Mouse (Mus musculus) layer of hippocampus, postnatal 36 days (tissue): ENCODE results near the gene Ihh. TPM values are rescaled to one million over a fixed set of nuclear protein-coding genes. Genes with fewer than 3 reads are reported as not detected.
A peak's percentile ranks its signal among the peaks of the same experiment; 100 is the strongest.

Experiments used
- DNase-seq, 2 experiments: peaks; one replicate each; pipeline ENCODE4 v3.0.0; 2022
- total RNA-seq, 2 experiments: library from RNA; stranded (reverse); gene quantifications; 2 replicates each; pipeline ENCODE4 v1.2.3; 2021

The Ihh gene
- under 1 TPM; 0.30 to 0.32 TPM for total RNA-seq

DNA sequence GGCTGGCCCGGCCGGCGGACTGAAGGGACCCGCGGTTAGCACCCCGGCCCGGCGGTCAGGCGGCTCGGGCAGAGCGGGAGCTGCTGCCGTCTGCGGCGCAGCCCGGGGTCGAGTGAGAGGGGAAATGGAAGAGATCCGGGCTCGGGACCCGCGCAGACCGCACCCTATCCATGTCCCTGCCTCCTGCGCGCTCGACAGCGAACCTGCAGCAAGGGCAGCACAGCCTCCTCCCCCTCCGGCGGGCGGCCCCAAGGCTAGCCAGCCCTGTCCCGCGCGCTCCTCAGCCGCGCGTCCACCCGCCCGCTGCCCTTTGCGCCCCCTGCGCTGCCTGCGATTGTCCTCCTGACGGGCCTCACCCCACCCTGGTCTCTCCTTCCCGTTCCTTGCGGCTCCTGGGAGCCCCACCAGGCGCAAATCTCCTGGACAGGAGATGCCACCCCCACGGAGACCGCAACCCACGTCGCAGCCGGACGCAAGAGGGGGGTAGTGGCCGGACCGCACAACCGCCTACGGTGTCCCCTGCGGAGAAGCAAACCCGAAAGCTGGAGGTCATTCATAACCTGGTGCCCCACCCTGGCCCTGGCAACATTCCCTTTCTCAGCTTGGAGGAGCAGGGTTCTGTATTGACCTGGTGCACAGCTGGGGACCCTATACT lies at the start of gene Ihh:
Gene Ihh (minus strand): TSS at position 117 of the 655 bp plus-strand sequence.
- DNase-seq = no peak

- peak in 1 of 2 experiments; percentile 11 for DNase-seq
Observed at GRCm38 (mm10) chr1:75001183-75001582, 49.7 kb upstream of the Ihh start.

GRCm38 (mm10) chr1:75000496-75000895 lies 49.0 kb upstream of the Ihh start:
- peak; percentile 4 to 14 for DNase-seq

- DNase-seq = no peak
Observed at GRCm38 (mm10) chr1:74999173-74999572, 47.7 kb upstream of the Ihh start.

GRCm38 (mm10) chr1:74997231-74997630 lies 45.8 kb upstream of the Ihh start:
- DNase-seq = no peak

DNA sequence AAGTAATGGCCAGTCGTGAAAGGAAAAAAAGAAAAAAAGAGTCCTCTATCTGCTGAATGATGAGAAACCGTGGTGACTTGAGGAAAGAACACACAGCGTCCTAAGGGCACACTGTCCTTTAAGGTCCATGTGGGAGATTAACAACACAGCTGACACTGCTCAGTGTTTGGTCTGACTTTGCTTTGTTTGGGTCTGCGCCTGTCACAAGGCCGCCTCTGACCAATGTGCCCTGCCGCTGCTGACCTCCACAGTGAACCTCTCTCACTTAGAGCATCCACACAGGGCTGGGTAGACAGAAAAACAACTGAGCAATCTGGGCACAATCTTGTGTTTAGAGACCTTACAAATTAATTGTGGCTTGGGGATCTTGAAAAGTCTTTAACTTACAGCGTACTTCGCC lies 25.5 kb upstream of the Ihh start:
- DNase-seq = no peak

GRCm38 (mm10) chr1:74975936-74976335 lies 24.5 kb upstream of the Ihh start:
- DNase-seq = no peak

GRCm38 (mm10) chr1:74973590-74973989 lies 22.1 kb upstream of the Ihh start:
- no peak for DNase-seq

- no peak for DNase-seq
Observed at GRCm38 (mm10) chr1:74971353-74972050, 20.0 kb upstream of the Ihh start.

DNA sequence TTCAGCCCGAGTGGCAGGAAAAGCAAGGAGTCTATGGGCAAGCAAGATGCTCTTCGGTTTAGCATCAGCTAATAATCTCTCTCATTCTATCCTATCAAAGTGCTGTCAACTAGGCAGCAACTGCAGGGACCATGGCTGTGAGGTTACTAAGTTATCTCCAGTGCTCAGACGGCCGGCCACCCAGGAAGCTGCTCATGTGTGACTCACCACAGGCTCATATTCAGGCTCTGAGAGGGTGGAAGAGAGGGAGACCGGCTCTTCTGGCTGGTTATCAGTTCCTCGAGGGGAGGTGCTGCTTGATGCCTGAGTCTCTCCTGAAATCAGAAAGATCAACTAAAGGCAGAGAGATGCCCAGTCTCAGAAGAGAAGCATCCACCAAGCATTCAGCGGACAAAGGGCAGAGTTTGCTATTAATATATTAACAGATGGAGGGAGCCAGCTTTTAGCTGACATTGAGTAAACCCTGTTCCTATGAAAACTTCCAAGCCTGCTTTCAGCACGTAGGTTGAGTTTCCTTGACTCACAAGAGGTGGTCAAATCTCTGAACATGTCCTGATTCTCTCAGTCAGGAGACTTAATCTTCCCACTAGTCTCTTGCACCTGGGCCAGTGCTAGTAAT lies 16.6 kb upstream of the Ihh start:
- DNase-seq = no peak

- peak; percentile 44 to 53 for DNase-seq
Observed at GRCm38 (mm10) chr1:74964494-74965215, 13.2 kb upstream of the Ihh start.

GRCm38 (mm10) chr1:74962853-74963227 lies 11.4 kb upstream of the Ihh start:
- DNase-seq = no peak

- DNase-seq = no peak
Observed at GRCm38 (mm10) chr1:74962126-74962852, 10.8 kb upstream of the Ihh start.

DNA sequence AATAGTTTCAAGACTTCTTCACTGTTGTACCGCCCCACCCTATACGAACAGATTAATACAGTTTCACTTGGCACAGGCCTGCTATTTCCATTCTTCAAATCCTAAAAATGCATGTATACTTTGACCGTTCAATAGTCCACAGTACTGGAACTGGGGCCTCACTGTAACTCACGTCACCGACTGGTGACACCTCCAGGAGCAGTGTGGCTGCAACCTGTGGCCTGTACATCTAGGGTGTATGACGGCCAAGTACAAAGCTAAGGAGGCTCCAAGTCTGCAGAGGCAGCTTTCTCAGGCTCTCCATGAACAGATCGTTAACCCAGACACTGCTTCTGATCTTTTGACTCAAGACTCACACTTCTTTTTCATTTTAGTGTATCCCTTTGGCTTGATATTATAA lies 10.2 kb upstream of the Ihh start:
- no peak for DNase-seq

- DNase-seq = no peak
Observed at GRCm38 (mm10) chr1:74960059-74960458, 8.6 kb upstream of the Ihh start.

GRCm38 (mm10) chr1:74950576-74951490 lies 639 bp downstream of the Ihh start:
- DNase-seq = no peak

DNA sequence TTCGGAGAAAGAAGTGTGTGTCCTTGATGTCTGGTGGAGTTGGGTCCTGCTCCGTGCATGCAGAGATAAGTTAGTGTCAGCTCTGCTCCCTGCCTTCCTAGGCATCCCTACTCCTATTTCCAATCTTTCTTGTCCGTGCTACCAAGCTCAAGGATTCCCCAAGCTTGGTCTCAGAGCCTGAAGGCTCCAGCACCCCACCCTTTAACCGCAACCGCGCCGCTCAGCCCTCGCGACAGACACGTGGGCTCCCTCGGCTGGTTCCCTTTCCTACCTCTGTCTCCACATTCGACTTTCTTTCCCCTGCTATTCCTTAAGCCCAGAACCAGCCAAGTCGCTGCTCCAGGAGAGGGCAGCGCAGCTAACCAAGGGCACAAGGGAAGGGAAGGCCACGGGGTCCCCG lies 1.4 kb downstream of the Ihh start:
- DNase-seq = no peak

GRCm38 (mm10) chr1:74949666-74950050 lies 1.8 kb downstream of the Ihh start:
- no peak for DNase-seq

GRCm38 (mm10) chr1:74948784-74949665 lies 2.4 kb downstream of the Ihh start:
- peak; percentile 28 to 48 for DNase-seq

DNA sequence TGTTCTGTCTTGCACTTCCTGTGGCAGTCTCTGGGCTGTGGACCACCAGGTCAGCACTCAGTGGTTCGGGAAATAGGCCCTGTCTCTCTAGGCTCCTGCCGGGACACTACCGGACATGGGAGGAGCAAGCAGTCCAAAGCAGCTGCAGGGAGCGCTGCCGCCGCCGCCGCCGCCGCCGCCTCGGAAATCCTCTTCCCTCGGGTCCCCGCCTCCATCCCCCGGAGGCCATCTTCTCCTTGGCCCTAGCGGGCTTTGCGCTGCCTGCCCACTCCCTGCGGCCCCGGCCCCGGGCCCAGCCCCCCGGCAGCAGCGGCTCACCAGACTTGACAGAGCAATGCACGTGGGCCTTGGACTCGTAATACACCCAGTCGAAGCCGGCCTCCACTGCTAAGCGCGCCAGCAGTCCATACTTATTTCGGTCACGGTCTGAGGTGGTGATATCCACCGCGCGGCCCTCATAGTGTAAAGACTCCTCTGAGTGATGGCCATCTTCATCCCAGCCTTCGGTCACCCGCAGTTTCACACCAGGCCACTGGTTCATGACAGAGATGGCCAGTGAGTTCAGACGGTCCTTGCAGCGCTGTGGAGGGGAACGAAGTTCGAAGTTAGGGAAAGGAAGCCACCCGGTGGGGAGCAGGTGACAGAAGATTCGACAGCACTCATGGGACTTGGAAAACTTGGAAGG lies 3.3 kb downstream of the Ihh start:
- no peak for DNase-seq
